Mouse (Mus musculus): ENCODE measurements around the gene Asap2.

The Asap2 gene

DNA sequence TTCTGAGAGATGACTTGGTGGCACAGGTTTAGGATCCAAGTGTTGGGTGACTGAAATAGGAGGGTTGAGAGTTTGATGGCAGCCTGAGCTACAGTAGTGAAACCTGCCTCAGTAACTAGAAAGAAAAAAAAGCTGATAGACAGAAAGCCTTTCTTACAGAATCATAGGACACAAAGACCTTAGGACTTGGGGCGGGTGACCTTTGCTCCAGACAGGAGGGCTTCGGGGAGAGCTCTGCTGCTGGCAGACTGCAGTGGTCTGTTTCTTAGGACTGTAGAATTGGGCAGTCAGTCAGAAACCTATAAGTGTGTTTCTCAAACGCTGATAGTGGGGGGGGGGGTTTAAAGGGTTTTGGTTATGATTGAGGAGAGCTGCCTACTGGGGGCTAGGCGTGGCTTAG lies 315.5 kb downstream of the Asap2 start:
- no peak for DNase-seq (ENCODE audit: low read depth in 1 of 2, low spot score in 2 of 2)

DNA sequence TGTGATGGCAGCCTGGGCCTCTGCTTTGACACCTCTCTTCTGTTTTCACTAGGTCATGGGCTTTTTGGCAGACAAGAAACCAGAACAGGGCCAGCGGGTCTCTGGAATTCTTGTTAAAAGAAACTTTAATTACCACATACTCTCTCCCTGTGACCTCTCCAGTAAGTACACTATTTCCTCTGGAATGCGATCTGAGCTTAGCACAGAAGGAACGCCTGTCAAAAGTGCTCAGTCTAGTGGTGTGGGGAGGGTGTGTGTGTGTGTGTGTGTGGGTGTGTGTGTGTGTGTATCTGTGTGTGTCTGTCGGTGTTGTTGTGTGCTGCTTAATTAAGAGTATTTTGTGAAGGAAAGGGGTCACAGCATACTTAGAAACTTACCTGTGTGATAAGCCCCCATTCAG lies 316.5 kb downstream of the Asap2 start:
- no peak for DNase-seq (ENCODE audit: low read depth in 1 of 2, low spot score in 2 of 2)

DNA sequence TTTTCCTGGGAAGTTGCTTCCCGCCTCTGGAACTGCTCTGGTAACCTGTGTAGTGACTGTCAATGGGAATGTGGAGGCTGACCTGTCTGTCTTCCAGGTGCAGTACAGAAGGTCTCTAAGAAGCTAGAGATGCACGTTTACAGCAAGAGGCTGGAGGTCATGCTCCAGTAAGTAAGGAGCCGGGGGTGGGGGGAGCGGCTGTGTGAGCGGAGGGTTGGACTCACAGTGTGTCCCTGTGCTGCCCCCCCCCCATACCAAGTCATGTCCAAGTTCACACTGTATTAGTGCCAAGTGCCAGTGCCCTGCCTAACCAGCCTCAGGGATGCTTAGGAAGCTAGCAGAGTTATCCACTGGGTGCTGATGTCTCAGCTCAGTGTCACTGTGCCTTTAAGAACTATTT lies 321.9 kb downstream of the Asap2 start:
- DNase-seq (ENCODE audit: low read depth in 1 of 2, low spot score in 2 of 2): no peak

DNA sequence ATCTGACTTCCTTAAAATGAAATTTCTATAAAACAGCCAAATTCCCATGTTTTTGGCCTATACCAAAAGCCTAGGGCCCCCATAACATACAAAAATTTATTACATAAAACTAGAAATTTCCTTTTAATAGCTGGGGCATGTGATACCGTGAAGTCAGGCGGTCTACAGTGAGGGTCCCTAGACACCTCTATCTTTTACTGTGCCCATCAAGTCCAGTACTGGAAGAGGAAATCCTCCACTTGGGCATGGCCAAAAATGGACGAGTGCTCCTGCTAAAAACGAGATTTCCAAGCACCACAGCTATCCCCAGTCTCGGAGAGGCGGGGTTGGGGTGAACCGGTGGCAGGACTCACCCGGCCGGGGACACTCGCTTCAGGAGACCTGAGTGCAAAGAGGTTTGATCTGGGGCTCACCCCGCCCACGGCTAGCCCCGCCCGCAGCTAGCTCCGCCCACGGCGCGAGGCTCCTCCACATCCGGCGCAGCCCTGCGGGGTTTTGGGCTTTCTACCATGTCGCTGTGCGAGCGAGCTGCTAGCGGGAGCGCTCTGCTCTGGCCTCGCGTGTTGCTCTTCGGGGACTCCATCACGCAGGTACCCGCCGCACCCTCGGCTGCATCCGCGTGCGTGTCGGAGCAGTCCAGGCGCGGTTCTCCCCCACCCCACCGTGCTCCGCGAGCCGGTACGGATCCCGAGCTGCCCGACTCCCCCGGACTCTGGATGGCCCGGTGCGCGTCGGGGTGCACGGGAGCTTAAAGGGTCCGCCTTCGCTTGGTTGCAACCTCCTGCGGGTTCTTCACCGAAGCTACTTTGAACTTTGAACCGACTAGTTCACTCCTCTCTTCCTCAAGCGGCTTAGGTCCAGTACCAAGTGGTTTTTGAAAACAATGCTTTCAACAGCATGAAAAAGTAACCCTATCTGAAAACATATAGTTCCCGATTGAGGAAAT lies 325.9 kb downstream of the Asap2 start, which contains the start of gene Iah1:
TSS of gene Iah1 (plus strand) at position 467 of the 946 bp plus-strand sequence.
- peak; percentile 33 to 64 for DNase-seq (ENCODE audit: low read depth in 1 of 2, low spot score in 2 of 2)

DNA sequence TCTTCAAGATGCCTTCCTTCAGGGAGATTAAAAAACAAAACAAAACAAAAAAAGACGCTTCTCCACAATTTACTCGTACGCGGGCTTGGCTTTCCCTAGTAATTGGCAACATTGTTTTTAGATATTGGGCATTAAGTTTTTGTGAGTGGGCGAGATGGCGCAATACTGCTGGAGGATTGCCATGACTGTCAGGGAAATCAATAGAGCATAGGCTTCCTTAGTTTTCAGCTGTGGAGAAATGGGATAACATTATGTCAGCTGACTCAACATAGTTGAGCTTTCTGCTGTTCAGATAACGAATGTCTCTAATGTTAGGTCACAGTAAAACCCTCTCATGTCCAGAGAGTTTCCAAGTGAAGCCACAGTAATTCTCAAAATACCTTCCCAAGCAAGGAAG lies 326.6 kb downstream of the Asap2 start:
- no peak for DNase-seq (ENCODE audit: low read depth in 1 of 2, low spot score in 2 of 2)

DNA sequence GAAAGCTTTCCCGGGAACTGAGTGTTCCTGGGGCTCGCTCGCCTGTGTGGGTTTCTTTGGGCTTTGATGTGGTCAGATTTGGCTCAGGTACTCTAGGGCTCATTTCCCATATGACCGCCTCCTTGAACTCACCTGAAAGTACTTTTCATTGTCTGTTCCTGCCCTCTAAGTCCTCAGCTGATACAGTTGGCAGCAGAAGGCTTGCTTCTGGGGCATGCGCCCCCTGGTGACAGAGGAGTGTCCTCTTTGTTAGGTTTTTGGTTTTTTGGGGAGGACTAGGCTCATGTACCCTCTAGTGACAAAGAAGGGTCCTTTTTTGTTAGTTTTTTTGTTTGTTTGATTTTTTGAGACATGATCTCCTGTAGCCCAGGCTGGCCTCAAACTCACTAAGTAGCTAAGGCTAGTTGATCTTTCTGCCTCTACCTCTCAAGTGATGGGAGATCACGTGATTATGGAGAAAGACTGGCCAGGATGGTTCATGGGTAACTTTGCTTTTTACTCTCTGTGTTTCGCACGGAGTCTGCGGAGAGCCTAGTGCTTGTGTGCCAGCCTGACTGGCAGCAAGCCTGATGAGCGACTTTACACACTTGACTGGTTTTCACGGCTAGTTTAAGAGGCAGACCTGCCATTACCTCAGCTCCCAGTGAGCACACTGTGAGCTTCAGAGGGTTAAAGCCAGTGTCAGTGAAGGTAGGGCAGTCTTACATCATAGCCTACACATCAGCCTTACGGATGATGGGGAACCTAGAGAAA lies 328.1 kb downstream of the Asap2 start:
- peak in 1 of 2 experiments; percentile 48 for DNase-seq (ENCODE audit: low read depth in 1 of 2, low spot score in 2 of 2)

Measured in monocyte, adult 2 months (primary cell).